Mouse (Mus musculus) urinary bladder, adult 18-20 months (tissue): Measurements from ENCODE around the gene Dlg2.

Experiments used
- DNase-seq, 2 experiments: peaks; one replicate each; pipeline ENCODE4 v3.0.0; 2022; ENCODE audit warnings: low spot score in 2 of 2, mixed read lengths in 2 of 2

Gene Dlg2

GRCm38 (mm10) chr7:91089211-91089930 lies 612.9 kb downstream of the Dlg2 start:
- no peak for DNase-seq

DNA sequence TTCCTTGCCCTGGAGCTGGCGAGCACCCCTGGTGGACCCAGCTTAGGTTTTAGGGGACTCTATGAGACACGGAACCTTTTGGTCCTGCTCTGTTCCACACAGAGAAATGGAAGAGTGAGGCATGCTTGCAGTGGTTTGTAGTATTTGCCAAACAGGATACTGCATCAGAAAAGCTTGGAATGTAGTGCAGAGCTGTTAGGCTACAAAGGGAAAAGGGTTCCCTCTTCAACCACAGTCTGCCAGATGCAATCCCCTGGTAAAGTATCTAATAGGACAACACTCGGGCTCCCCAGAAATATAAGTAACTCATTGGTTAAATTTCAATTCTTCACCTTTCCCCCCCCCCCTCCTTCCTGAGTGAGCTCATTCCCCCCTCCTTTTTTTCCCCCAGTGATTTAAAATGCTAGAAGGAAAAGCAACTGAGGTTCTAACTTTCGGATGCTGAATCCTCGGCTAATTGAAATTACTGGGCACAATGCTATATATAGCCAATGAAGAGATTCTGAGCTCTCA lies 613.9 kb downstream of the Dlg2 start:
- DNase-seq = no peak

GRCm38 (mm10) chr7:91090830-91091683 lies 614.6 kb downstream of the Dlg2 start:
- DNase-seq = peak in 1 of 2 experiments; percentile 2

DNA sequence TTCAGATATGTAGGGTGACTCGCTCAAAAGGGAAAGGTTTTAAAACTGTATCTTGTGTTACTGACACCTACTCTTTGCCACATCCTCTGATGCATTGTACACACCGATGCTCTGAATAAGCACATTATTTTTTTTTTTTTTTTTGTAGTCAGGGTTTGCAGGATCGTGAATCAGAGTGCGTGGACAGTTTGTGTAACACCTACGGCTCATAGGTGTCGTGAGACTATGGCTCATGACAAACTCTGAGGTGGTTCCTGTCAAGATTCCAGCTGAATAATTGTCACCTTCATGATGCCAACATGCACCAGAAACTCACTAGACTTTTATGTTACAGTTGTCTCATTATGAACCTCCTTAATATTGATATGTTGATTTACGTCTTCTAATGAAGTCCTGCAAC lies 620.0 kb downstream of the Dlg2 start:
- DNase-seq = no peak

DNA sequence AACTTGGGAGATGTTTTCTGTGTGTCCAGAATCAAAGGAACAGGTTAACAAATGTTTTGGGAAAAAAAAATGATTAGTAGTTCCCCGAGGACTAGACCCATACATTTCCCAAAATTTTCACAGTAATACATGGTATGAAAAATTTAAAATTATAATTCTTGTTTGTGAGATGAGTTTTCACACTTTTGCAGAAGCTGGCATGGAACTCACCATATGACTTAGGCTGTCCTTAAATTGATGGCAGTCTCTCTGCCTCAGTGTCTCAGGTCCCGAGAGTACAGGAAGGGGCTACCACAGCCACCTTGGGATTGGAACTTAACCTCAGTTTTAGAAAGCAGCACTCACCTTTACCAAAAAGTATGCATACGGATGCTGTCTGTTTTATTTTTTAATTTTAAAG lies 622.0 kb downstream of the Dlg2 start:
- no peak for DNase-seq

DNA sequence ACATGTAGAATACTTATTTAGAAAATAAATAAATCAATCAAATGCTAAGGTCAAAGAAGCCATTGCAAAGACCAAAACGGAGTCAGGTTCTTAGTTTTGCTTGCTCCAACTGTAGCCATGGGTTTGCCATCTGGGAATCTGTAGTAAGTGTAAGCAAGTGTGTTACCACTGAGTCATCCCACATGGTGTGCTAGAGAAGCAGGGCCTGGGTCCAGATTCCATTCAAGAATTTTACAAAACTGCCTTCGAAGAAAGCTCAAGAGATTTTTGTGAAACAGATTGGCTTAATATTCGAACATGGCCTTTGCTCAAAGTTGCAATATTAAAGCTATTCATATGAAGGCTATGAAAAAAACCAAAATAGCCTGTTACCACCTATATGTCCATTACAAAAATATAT lies 633.1 kb downstream of the Dlg2 start:
- DNase-seq = no peak

DNA sequence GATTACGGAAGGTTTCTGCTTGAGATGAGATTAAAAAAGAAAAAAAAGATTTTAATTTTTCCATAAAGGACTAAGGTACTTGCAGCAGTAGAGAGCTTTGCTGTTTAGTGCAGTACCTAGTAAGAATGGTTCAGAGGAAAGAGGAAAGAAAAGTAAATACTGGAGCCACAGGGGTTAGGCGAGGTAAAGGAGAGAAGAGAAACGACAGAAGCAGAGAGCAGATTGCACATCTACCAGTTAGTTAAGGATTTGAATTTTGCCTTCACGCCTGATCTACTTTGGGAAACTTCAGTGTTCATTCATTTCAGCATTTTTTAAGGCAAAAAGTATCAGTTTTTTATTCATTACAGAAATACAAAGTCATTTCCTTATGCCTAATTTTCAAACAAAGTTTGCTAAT lies 655.7 kb downstream of the Dlg2 start:
- DNase-seq = no peak

GRCm38 (mm10) chr7:91154096-91154495 lies 677.6 kb downstream of the Dlg2 start:
- no peak for DNase-seq

DNA sequence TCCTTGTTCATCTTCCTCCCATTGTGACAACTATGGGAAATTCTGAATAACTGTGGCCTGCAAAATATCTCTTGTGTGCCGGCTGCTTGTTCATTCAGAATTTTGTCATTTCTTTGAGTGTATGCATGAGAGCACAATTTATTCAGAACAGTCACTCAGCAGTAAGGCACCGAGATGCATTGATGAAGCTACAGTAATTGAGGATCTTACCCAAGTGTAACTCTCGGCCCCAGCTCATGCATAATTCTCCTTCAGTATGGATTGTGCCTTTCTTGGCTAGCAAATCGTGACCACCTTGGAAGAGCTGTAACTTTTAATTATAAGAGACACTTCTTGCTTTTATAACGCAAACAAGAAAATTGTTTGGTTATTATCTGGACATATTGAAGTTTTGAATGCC lies 682.7 kb downstream of the Dlg2 start:
- no peak for DNase-seq

DNA sequence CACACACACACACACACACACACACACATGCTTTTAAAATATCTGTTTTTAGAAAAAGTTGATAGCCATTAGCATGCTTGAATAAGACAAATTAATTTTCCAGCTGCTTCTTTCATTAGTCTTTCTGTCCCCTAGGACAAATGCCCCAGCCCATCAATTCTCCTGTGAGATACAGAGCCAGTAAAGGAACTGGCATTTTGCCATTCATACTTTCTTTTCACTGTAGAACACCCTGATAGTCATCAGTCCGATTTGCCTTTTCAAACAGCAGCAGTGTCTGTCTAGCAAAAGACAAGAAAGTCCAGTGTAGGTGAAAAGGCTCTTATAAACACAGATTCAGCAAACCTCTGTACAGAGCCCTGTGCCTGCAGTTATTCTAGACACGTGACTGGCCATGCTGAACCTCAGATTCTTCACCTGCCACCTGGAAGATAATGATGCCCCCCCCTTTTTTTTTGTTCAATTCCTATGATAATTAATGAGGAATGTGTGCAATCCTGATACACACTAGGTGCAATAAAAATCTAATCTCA lies 685.2 kb downstream of the Dlg2 start:
- DNase-seq = no peak

- DNase-seq = no peak
Measured at GRCm38 (mm10) chr7:91173560-91173959, 697.1 kb downstream of the Dlg2 start.

DNA sequence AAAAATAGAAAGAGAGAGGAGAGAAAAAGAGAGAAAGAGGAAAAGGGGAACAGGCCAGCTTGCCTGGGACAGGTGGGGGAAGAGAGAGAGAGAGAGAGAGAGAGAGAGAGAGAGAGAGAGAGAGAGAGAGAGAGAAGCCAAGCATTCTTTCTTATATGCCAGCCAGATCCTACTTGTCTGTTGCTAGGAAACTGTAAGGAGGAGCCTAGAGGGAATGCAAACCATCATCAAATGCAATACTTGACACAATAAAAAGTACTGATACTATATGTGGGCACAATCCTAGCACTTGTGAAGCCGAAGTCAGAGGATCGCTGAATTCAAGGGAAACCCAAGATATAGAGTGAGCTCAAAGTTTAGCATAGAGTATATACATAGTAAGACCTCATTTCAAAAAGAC lies 711.7 kb downstream of the Dlg2 start:
- no peak for DNase-seq

DNA sequence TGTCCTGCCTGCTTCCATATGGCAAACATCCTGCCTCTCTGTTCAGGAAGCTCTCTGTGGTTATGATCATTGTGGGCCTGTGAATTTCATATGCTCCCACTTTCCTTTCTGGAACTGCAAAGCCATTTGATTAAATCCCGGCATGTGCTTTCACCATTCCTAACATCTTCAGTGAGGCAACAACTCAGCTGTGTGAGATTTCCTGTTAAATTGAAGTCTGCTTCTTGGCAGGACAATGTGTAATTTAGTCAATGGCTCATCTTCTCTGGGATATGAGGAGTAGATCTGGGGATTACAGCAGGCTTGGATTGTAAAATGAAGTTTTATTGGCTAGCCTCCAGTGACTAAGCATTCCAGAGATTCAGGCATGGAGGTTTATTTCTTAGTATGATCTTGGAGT lies 722.9 kb downstream of the Dlg2 start:
- DNase-seq = no peak

DNA sequence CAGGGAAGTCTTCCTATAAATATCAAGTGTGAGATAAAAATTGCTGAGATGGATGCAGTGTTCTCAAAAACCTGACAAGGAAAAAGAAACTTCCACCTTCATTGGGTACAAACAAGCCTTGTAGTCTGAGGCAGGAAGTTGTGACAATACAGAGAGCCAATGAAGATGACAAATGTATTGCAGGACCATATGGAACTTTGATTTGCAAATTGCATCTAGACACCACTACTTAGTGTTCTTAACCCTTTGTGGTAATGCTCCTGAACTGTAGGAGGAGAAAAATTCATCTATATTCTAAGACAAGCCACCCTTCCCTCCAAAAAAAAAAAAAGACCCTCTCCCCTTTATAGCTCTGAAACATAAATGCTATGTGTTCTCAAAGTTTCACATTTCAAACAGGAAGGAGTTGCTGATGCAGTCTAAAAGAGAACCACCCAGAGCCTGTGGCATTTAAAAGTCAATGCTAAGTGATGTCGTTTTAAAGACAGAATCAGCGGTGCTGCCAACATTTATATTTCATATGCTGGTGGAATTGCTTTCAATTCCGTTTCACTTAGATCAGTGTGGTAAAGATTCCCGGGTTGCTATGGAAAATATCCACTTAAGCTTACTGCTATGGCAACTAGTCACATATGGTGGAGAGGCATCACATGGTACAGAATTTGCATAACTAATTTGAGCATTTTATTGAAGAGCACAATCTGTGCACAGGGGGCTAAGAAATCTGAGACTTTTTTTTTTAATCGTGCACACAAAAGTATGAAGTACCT lies 731.8 kb downstream of the Dlg2 start:
- no peak for DNase-seq

DNA sequence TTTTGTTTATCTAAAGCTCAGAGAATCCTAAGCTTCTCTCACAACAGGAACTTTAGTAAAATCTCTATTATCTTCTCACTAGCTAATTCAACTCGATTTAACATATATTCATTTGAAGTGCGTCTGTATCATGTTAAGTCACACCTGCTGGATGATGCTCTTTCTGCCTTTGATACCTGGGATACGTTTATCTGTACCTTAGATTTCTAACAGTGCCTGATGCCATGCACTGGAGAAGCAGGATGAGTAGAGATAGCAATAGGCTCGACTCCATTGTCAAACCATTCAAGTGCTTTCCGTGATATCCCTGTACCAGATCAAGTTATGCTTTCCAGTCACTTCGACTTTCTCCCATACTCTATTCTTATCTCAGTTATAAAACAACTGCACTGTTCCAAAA lies 732.5 kb downstream of the Dlg2 start:
- DNase-seq = no peak

- DNase-seq = no peak
Measured at GRCm38 (mm10) chr7:91212236-91212635, 735.8 kb downstream of the Dlg2 start.

- DNase-seq = no peak
Measured at GRCm38 (mm10) chr7:91214921-91215320, 738.4 kb downstream of the Dlg2 start.

- no peak for DNase-seq
Measured at GRCm38 (mm10) chr7:91218321-91218987, 742.0 kb downstream of the Dlg2 start.

DNA sequence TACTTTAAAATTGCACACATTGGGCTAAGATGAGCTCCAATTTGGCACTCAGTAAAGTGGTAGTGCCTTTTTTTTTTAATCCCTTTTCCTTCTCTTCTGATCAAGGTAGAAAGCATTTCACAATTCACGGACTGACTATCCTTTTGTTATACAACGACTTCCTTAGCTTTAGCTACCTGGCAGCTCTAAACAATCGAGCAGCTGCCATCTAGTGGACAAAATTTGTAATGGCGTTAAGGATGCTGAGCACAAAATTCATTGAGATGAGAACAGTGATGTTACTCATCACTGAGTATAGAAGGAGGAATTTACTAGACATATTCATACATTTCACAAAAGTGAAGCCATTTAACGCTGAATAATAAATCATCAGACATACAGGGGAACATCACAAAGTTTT lies 750.0 kb downstream of the Dlg2 start:
- DNase-seq = peak; percentile 0 to 7

DNA sequence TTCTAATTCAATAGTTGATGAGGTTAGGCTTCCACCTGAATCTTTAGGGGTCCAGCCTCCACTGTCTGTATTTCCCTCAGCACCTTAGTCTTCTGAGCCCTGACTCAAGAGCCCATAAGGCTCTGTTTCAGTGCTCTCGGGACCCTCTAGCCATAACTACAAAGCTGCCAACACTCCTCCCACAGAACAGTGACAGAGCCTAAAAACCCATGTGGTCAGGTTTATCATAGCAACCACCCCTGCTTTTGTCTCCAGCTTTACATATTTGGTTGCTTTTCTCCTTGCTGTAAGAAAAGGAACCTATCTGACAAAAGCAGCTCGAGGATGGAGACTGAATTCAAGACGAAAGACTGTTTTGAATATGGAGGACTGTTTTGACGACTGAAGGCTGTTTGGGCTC lies 765.2 kb downstream of the Dlg2 start:
- no peak for DNase-seq

GRCm38 (mm10) chr7:91261672-91262030 lies 785.2 kb downstream of the Dlg2 start:
- DNase-seq = no peak
